Mouse (Mus musculus) cortical plate, adult 2 months (tissue): ENCODE measurements around the gene Ftl1-ps1.

Experiments used
- CTCF ChIP-seq: fragments of 200-500 bp; IDR thresholded peaks from 2 replicates; pipeline ENCODE4 v1.5.1; 2011; ENCODE audit warnings: mild to moderate bottlenecking, control low read depth, low read length; ENCODE audit not compliant: insufficient read depth; ENCODE audit errors: extremely low read depth
- POLR2A ChIP-seq: fragments of 200-500 bp; IDR thresholded peaks from 2 replicates; pipeline ENCODE4 v1.6.1; 2011; ENCODE audit warnings: mild to moderate bottlenecking, low read length, control low read depth; ENCODE audit not compliant: insufficient read depth; ENCODE audit errors: extremely low read depth

DNA sequence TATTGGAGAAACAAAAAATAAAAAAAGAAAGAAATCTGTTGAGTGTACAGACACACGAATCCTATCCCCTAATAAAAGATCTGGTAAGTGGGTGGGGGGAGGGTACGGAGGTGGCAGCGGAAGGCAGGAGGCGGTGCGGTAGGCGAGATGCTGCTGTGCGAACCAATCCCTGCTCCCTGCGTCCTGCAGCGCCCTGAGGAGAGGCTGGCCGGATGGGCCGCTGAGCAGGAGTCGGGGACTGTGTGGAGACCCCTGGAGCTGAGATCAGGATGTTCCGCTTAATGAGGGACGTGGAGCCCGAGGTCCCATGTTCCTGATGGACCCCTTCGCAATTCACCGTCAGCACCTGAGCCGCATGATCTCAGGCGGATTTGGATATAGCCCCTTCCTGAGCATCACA is 40.4 kb downstream of the Ftl1-ps1 start:
- no peak for TF ChIP-seq CTCF
- no peak for TF ChIP-seq POLR2A
